Mouse (Mus musculus): ENCODE measurements around the gene Exog.

The Exog gene

DNA sequence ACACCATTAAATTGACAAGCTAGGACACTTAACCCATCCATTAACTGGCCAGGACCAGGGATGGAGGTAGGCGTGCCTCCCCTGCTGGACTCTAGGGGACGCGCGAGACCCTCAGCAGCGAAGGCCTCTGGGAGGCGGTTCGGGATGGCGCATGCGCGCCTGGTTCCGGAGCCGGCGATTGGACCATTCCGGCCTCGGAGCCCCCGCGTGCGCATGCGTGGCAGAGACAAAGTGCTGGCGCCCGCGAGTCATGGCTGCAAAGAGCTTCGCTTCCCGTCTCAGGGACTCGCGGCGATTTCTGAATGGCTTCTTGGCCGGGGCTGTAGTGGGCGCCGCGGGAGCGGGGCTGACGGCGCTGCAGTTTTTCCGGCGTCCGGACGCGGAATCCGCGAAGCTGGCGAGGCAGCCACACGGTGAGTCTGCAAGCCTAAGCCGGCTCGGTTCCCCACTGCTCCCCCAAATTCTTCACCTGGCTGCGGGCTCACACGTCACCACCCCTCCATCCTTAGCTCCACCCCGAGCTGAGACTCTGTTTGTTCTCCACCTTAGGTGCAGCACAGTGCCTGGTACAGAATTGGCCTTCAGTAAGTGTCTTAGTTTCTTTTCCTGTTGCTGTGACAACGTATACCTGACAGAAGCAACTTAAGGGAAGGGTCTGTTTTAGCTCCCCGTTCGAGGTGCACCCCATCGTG is at the start of gene Exog:
Exog (plus strand) TSS at position 206 of the 692 bp plus-strand sequence.
- peak; percentile 97 for DNase-seq

DNA sequence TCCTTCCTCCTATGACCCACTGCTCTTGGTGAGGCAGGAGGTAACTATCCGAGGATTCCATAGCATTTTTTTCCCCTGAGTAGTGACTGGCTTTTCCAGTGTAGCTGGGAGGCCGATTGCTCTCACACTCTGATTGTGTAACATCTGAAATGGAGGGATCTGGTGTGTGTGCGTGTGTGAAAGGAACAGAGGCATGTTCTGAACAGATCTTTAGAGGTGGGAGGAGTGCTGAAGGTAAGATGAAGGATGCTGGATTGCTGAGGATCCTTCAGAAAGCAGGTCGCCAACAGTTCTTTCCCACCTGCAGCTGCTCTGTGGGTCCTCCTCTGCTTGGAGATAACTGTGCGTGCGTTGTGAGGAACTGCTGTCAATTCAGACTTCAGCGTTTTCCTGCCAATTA is 43.4 kb upstream of the Exog start:
- no peak for DNase-seq

DNA sequence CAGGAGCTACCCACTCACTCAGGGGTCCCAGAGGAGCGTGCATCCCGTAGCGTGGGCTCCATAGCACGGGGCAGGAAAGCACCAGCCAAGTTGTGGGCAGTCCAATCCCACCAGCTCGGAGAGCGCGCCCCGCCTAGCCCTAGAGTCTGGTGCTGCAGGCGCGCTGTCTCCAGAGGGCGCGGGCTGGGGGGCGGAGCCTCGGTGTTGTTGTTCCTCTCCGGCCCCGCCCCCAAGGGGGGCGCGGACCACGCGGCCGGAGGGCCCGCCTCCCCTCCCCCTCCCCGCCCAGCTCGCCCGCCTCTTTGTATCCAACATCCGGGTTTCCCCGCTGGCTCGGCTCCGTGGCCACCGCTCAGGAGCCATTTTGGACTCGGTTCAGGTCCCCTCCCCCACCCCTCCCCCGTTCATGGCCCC is 42.9 kb upstream of the Exog start, which contains the start of gene Acvr2b:
Acvr2b (plus strand) TSS at position 318 of the 414 bp plus-strand sequence.
- peak; percentile 98 for DNase-seq

DNA sequence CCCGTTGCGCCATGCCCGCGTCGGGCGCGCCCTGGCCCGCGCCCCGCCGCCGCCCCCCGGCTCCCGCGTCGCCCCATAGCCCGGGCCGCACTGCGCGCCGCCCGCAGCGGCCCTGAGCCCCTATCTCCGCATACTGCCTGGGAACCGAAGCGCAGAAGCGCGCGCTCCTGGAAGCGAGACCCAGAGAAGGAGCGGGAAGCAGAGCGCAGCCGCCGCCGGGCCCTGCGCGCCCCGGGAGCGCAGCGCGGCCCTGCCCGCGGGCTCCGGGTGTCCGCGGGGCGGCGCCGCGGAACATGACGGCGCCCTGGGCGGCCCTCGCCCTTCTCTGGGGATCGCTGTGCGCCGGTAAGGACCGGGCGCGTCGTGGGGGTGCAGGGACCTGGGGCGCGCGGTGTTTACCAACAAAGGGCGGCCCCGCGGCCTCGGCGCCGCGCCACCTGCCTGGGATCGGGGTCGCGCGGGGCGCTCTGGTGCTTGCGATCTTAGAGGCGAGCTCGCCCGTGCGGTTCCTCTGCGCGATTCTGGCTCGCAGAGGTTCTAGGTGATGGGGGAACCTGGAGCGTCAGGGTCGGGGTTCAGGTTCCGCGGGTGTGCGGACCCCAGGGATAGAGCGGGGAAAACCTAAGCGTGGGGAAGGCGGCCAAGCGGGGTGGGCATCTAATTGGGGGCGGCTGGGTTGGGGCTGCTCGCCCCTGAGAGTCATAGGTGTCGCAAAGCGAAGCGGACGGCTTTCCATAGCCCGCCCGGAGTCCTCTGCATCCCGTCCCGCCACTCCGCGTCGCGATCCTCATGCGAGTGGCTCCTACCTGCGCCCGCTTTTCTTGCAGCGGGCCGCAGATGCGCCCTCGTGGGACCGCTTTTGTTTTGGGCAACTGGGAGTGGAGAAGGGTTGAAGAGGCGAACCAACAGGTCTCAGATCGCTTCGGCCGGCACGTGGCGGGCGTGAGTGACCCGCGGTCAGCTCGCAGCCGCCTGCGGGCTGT is 42.2 kb upstream of the Exog start:
- DNase-seq = peak; percentile 64

DNA sequence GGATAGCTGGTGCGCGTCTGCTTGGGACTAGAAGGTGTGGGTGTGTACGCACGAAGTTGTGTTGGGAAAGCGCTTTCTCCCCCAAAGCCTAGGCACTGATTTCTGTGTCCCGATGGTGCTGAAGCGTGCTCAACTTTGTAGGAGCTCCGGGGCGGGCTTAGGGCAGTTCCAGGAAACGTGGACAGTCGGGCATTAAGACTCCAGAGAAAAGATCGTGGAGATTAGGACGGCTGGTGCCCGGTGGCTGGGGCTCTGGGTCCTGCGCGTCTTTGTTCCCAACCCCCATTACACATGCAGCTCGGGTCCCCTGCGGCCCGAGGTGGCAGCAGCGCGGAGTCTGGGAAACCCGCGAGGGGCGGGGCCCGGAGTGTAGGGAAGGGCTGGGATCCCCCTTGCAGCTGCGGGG is 41.5 kb upstream of the Exog start:
- peak; percentile 87 for DNase-seq

DNA sequence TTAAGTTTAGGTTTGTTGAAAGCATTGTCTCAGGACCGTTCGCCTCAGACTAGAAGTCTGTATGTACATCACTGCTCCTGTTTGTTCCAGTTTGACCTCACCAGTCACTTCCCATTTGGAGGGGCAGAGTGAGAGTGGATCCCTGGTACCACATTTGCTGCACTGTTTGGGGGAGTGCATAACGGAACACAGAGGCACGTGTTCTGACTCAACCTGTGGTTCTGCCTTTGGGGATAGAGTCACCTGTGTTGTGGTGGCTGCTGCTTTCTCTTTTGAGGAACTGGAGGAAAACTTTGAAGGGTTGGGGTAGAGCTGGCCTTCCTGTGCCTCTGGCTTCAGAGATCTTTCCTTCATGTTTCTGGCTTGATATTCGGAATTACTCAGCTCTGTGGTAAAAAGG is 40.7 kb upstream of the Exog start:
- no peak for DNase-seq

DNA sequence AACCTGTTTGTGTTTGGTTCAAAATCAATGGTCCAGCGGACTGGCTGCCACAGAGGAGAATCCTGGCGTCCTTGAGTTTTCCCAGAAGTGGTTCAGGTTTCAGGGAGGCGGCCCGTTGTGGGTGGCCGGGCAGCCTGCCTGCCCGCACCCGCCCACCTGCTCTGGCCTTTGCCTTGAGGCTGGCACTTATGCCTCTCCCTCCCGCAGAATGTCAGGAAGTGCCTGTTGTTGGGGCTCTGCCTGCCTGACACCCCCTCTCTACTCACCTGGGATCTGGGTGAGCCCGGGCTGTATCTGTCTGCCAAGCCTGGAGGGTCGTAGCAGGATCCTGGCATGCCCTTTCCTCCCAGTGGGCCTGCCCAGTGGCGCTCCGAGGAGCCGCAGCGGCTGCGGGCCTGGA is 36.9 kb upstream of the Exog start:
- no peak for DNase-seq

DNA sequence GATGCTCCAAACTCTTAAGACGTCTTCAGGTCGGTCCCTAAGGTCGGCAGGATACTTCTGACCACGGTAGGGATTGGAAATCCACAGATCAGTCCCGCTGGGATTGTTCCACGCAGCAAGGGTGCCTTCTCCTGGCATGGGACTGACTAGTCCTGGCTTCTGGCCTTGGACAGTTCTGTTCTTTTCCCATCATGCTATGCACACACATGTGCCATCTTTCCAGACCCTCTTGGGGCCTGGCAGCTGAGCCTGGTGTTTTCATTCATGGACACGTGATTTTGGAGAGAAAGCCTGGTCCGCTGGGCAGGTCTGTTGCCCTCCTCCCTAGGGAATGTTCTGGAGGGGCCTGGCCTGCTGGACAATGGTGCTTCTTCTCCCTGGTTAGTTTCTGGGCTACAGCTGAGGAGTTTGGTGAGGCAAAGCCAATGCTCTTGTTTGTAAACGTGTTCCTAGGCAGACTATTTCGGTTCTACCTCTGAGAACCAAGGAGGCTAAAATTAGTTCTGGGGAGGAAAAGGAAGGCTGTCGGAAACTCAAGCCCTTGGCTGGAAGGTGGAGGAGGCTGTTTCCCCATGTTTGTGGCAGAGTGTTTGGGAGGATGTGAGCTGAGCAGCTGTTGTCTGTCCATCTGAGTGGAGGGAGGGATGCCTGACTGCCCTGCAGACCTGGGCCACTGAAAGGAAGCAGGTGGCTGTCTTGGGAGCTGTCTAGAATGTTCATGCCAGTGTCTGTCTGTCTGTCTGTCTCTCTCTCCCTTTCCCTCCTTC is 35.7 kb upstream of the Exog start:
- DNase-seq = no peak

DNA sequence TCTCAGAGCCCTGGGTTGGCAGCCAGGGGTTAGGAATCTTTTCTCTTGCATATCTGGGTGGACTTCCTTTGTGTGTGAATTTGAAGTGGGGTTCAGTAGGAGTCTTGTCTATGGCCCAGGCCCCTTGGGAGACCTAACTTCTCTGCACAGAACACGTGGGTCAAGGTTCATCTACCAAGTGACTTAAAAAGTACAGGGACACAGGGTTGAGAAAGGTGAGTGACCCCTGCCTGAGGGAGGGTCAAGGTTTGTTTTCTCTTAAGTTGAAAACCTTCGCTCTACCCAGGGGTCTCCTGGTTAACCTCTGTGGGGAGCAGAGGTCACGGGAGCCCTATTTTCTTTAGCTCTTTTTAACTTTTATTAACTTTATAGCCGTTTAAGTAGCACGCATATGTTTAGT is 34.9 kb upstream of the Exog start:
- DNase-seq = no peak

DNA sequence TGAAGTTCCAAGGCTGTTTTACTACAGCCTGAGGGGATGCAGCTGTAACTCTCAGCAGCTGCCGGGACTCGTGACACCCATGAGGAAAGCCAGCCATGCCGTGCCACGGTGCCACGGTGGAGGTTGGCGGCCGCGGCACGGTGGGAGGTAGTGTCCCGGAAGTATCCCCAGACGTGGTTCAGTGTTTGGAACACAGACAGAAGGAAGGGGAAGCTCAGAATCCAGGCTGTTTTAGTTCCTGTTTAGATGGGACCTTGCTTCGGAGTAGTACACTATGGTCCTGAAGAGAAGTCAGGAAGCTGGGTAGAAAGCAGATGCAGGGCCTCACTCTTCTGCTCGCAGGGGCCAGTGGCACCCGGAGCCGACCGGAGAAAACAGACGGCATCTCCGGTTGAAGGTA is 26.7 kb upstream of the Exog start:
- DNase-seq = no peak

DNA sequence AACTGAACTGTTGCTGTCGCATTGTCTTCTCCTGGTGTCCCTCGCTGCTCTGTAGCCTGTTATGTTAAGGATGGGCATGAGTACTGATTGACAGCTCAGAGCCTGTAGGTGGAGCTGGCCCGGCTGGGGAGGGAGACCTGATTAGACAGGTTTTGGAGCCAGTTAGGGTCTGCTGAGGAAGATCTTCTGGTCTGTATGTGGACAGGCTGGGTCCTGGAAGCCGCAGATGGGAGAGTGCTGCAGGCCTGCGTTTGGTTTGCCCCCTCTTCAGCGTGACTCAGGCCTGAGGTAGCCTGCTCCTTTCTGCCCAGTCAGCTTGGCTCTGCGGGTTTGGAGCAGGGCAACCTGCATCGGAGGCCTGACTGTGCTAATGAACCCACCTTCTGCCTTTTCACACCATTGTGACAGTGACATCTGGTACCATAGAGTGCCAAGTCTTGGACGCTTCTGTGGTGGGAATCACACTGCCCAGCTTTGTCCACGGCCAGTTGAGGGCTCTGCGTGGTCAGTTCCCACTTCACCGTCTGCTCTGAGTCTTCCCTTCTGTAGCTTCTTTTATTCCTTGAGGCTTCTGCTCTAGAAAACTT is 24.8 kb upstream of the Exog start:
- DNase-seq = no peak

DNA sequence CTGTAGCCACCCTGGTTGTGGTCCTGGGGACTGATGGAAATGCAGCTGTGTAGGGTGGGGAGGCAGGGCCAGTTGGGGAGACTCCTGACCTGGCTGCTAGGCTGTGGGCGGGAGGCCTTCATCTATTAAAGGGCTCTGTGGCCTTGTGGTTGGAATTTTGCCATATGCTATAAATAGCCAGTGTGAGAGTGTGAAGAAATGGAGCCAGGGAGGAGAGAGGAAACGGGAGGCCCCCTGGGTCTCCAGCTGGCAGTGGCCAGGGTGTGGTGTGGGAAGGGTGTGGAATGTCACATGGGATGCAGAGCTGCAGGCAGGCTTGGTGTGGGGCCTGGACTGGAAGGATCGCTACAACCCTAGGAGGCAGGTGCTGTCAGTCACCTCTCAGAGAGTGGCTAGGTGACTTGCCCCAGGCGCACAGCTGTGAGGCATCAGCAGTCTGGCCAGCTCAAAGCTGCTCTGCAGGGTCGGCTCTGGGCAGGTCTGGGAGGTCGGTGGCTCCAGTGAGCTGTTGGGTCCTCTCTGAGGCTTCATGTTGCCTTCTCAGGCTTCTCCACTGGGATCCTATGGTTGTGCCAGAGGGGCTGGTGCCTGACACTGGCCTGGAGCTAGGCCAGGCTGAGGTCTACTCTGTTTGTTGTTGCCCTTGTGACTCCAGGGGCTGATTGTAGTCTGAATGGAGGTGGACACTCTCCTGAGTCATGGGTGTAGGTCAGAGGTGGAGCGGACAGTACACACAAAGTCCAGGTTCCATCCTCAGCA is 19.3 kb upstream of the Exog start:
- DNase-seq = peak; percentile 62

DNA sequence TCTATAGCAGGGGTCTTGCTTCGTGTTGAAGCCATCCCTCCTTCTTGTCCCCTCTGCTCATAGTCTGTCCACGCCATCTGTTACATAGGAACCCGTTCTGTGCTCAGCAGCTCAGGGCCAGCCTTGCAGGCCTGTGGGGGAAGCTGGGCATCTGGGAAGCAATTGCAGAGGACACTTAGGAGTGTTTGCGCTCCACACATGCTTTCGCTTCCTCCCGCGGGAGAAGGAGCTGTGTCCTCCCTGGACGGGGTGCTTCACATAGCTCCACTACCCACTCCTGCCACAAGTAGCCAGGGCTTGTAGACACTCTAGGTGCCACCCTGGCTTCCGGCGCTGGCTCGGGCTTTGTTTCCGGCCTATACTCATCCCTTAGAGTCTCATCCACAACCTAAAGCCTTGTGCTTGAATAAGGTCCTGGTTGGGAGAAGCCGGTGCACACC is 18.7 kb upstream of the Exog start:
- DNase-seq = no peak

DNA sequence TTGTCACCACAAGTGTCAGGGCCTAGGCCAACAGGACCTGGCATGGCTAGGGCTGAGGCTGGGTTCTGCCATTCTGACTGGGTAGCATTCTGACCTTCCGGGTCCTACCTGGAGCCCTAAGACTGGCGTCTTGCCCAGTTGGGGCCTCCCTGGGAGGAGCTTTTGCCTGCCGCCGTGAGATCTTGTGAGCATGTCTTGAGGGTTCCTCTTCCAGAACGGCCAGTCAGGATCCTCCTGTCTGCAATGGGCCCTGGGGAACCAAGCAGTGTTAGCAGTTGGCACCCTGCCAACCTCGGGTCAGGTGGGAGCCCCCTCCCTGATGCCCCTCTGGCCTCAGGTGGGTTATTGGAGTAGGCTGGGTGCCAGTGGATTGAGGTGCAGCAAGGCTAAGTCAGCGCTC is 18.3 kb upstream of the Exog start:
- DNase-seq = no peak

DNA sequence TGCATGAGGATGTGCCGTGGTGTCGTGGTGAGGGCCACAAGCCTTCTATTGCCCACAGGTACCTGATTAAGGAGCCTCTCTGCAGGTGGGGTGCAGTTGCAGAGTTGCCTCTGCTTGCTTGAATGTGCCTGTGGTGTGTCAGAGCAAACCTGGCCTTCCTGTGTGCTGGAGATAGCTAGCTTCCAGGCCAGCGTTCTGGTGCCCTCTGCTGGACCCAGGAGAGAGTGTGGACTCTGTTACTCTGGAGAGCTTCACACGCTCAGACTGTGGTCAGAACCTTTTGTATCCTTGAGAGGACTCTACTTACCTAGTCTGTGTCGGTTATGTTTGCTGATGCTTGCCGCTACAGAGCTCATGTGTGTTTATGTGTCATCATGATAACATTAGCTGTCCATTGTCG is 14.4 kb upstream of the Exog start:
- peak; percentile 80 for DNase-seq

DNA sequence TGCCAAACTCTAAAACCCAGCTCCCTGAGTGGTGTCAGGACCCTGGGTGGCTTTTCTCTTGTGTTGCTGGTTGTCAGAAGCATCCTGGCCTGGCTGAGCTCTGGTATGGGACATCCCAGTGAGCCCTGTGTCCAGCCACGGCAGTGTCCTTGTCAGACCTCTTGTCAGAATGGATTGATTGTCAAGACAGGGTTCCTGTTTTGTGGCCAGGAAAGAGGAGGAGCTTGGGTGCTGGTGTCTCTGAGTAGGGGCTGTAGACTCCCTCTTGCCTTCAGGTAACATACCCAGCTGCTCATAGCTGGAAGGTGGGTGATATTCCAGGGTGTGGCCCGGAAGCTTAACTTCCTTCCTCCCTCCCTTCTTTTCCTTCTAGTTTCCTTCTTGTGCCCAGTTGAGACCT is 8.9 kb upstream of the Exog start:
- DNase-seq = no peak

DNA sequence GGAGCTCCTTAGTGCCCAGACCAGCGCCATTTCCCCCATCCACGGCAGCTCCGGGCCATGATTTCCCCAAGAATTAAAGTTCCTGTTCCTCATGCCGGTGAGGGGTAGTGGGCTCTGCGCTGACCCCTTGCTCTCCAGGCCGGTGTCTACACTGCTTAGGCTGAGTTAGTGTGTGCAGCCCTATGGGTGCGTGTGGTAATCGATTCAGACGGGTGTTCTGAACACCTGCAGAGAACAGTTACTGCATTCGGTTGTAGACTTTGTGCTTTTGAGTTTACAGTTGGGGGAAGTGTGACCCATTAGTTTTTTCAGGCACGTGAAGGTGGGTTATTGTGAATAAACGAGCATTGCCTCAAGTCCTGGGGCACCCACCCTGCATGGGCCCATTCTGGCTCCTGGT is 6.7 kb upstream of the Exog start:
- no peak for DNase-seq

DNA sequence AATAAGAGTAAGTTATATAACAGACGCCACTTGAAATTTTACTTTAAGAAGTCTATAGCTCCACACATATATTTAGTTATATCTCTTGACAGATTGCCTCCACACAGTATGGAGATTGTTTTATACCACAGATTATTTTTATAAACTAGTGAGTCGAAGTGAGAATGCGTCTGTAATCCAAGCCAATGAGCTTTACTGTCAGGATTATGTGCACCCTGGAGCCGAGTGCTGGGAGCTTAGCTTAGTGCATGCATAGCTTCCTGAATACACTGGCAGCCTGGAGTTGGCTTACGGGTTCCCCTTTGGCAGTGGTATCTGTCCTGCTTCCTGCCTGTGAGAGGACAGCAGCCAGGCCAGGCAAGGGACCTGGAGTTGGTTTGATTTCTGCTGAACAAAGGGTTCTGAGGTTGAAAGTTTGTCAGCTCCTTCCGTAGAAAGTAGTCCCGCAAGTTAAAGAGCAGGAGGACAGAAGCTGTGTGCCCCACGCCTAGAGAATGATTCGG is 6.2 kb upstream of the Exog start:
- no peak for DNase-seq

DNA sequence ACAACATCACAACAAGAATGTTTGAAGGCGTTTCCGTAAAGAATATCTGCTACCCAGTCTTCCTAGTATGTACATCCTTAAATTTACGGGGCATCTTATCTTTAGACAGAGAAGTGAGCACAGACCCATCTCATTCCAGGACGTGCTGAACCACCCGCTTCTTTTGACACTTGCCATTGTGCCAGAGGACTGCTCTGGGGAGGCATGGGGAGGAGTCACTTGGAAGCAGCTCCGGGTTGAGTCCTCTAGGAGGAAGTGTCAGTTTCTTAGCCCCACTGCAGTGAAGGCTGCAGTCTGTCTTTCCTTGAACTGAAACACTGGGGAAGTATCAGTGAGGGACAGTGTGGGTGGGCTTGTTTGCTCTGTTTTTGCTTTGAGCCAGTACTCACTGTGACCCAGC is 994 bp downstream of the Exog start:
- DNase-seq = no peak

DNA sequence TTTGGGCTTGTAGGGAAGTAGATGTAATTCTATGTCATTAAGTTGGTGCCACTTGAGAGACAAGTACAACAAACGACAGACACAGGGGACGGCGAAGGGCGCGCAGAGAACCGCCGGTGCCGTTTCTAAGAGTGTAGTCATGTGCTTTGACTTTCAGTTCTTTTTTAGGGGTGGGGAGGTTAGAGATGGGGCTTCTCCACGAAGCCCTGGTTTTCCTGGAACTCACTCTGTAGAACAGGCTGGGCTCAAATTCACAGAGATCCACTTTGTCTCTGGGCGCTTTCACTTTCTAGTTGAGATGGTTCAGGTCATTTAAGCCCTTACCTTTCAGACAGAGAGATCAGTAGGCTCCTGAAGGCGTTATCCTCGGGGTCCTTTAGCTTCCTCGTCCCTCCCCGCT is 11.2 kb downstream of the Exog start:
- DNase-seq = no peak

DNA sequence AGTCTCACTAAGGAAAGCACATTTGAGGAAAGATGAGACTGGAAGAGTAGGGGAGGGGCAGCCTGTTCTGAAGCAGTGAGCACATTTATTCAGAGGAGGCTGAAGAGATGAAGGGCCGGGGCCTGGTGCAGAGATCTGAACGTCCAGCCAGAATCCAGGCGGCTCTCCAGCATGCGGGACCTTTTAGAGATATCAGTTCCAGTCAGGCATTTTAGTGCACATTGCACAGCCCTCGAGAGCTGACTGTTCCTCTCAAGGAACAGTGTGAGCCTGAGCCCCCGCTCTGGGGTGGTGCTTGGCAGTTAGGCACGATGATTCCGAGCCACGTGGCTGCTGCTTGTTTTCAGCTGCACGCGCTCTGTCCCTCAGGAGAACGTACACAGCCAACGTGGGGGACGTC is 12.4 kb downstream of the Exog start:
- no peak for DNase-seq

DNA sequence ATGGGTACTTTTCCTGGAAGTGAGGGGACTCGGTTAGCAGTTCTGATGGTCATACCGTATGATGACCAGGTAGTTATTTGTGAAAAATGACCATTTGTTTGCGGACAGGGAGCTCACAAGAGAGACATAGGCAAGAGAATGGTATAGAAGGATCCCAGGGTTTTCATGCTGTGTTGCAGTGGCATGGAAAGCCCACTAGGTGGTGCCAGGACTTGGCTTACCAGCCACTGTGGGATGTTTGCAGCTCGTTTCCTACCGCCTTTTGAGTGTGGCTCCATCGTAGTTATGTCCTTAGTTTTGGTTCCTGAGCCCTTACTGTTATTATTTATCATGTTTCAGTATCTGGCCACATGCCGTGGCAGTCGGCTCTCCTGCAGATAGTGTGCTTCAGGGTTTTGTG is 15.7 kb downstream of the Exog start:
- DNase-seq = peak; percentile 75
